Mouse (Mus musculus): ENCODE measurements around the gene Slc38a9. TPM values are rescaled to one million over a fixed set of nuclear protein-coding genes. Genes with fewer than 3 reads are reported as not detected.

Gene Slc38a9
- polyA plus RNA-seq, 1 experiment from 2014 or later: 26.3 TPM

GRCm38 (mm10) chr13:112757395-112757794 is 96.8 kb downstream of the Slc38a9 start:
- Histone ChIP-seq H3K4me1 (ENCODE audit: control insufficient read depth, insufficient read depth, low read length) (0 out of 2 replicates have a peak, but pooled peaks cover 2% of the 10 kb centered on the region), H3K4me2 (ENCODE audit: low read length) (no peak overlapping the region), H3K9ac (ENCODE audit: low read depth, low read length) (no peak overlapping the region), H3K9me3 (replicated peaks; ENCODE audit: control insufficient read depth, low read length, poor library complexity, severe bottlenecking) (no peaks in the 10 kb centered on the region), H3K27me3 (ENCODE audit: control insufficient read depth, insufficient read depth, low read depth, low read length) (no peaks in the 10 kb centered on the region), H3K4me3 (ENCODE audit: low read depth, low read length) (no peak overlapping the region), H3K36me3 (ENCODE audit: control insufficient read depth, insufficient read depth, low read length) (no peaks in the 10 kb centered on the region), H3K27ac (ENCODE audit: low read length) (no peak overlapping the region)
- 86% methylated on average over 9 of the region's 9 CpGs for WGBS
- ATAC-seq: no peak

GRCm38 (mm10) chr13:112758546-112759090 is 98.1 kb downstream of the Slc38a9 start:
- Histone ChIP-seq H3K9me3 (replicated peaks; ENCODE audit: control insufficient read depth, low read length, poor library complexity, severe bottlenecking) (no peaks in the 10 kb centered on the region; the same call in 1 of the 2 replicates), H3K4me1 (ENCODE audit: control insufficient read depth, insufficient read depth, low read length) (0 out of 2 replicates have a peak, but pooled peaks cover 2% of the 10 kb centered on the region), H3K36me3 (ENCODE audit: control insufficient read depth, insufficient read depth, low read length) (no peaks in the 10 kb centered on the region), H3K9ac (ENCODE audit: low read depth, low read length) (no peak overlapping the region), H3K4me3 (ENCODE audit: low read depth, low read length) (no peak overlapping the region), H3K27me3 (ENCODE audit: control insufficient read depth, insufficient read depth, low read depth, low read length) (no peaks in the 10 kb centered on the region), H3K27ac (ENCODE audit: low read length) (no peak overlapping the region), H3K4me2 (ENCODE audit: low read length) (no peak overlapping the region)
- 86% methylated on average over 6 of the region's 6 CpGs for WGBS
- no peak for ATAC-seq

GRCm38 (mm10) chr13:112759364-112759763 is 98.8 kb downstream of the Slc38a9 start:
- Histone ChIP-seq H3K4me1 (ENCODE audit: control insufficient read depth, insufficient read depth, low read length) (0 out of 2 replicates have a peak, but pooled peaks cover 2% of the 10 kb centered on the region), H3K9me3 (replicated peaks; ENCODE audit: control insufficient read depth, low read length, poor library complexity, severe bottlenecking) (no peaks in the 10 kb centered on the region; the same call in 1 of the 2 replicates), H3K4me3 (ENCODE audit: low read depth, low read length) (no peak overlapping the region), H3K36me3 (ENCODE audit: control insufficient read depth, insufficient read depth, low read length) (no peaks in the 10 kb centered on the region), H3K9ac (ENCODE audit: low read depth, low read length) (no peak overlapping the region), H3K4me2 (ENCODE audit: low read length) (no peak overlapping the region), H3K27me3 (ENCODE audit: control insufficient read depth, insufficient read depth, low read depth, low read length) (no peaks in the 10 kb centered on the region), H3K27ac (ENCODE audit: low read length) (no peak overlapping the region)
- WGBS: 86% methylated on average over 9 of the region's 9 CpGs
- no peak for ATAC-seq

- Histone ChIP-seq H3K4me2 (ENCODE audit: low read length) (no peak overlapping the region), H3K36me3 (ENCODE audit: control insufficient read depth, insufficient read depth, low read length) (no peaks in the 10 kb centered on the region), H3K9me3 (replicated peaks; ENCODE audit: control insufficient read depth, low read length, poor library complexity, severe bottlenecking) (no peaks in the 10 kb centered on the region; the same call in 1 of the 2 replicates), H3K27ac (ENCODE audit: low read length) (no peak overlapping the region), H3K9ac (ENCODE audit: low read depth, low read length) (no peak overlapping the region), H3K27me3 (ENCODE audit: control insufficient read depth, insufficient read depth, low read depth, low read length) (no peaks in the 10 kb centered on the region), H3K4me1 (ENCODE audit: control insufficient read depth, insufficient read depth, low read length) (0 out of 2 replicates have a peak, but pooled peaks cover 2% of the 10 kb centered on the region), H3K4me3 (ENCODE audit: low read depth, low read length) (no peak overlapping the region)
- ATAC-seq: no peak
- WGBS: 68% methylated on average over 15 of the region's 15 CpGs
These were observed 99.4 kb downstream of the Slc38a9 start for GRCm38 (mm10) chr13:112759777-112760537.

GRCm38 (mm10) chr13:112760538-112760881 is 100.0 kb downstream of the Slc38a9 start:
- H3K9ac ChIP-seq (ENCODE audit: low read depth, low read length): no peak overlapping the region
- no peaks in the 10 kb centered on the region for H3K27me3 ChIP-seq (ENCODE audit: control insufficient read depth, insufficient read depth, low read depth, low read length)
- H3K4me2 ChIP-seq (ENCODE audit: low read length): no peak overlapping the region
- WGBS: 46% methylated on average over 1 of the region's 1 CpGs
- 0 out of 2 replicates have a peak, but pooled peaks cover 2% of the 10 kb centered on the region for H3K4me1 ChIP-seq (ENCODE audit: control insufficient read depth, insufficient read depth, low read length)
- H3K27ac ChIP-seq (ENCODE audit: low read length): no peak overlapping the region
- no peaks in the 10 kb centered on the region; the same call in 1 of the 2 replicates for H3K9me3 ChIP-seq (replicated peaks; ENCODE audit: control insufficient read depth, low read length, poor library complexity, severe bottlenecking)
- no peak overlapping the region for H3K4me3 ChIP-seq (ENCODE audit: low read depth, low read length)
- H3K36me3 ChIP-seq (ENCODE audit: control insufficient read depth, insufficient read depth, low read length): no peaks in the 10 kb centered on the region
- no peak for ATAC-seq

GRCm38 (mm10) chr13:112761787-112762186 is 101.2 kb downstream of the Slc38a9 start:
- H3K9me3 ChIP-seq (replicated peaks; ENCODE audit: control insufficient read depth, low read length, poor library complexity, severe bottlenecking): peaks cover 3% of the 10 kb centered on the region; the same call in 1 of the 2 replicates
- no peaks in the 10 kb centered on the region for H3K36me3 ChIP-seq (ENCODE audit: control insufficient read depth, insufficient read depth, low read length)
- 76% methylated on average over 1 of the region's 1 CpGs for WGBS
- no peak overlapping the region for H3K9ac ChIP-seq (ENCODE audit: low read depth, low read length)
- no peak overlapping the region for H3K4me3 ChIP-seq (ENCODE audit: low read depth, low read length)
- ATAC-seq: no peak
- H3K27me3 ChIP-seq (ENCODE audit: control insufficient read depth, insufficient read depth, low read depth, low read length): no peaks in the 10 kb centered on the region
- H3K4me1 ChIP-seq (ENCODE audit: control insufficient read depth, insufficient read depth, low read length): no peaks in the 10 kb centered on the region
- H3K27ac ChIP-seq (ENCODE audit: low read length): no peak overlapping the region
- no peak overlapping the region for H3K4me2 ChIP-seq (ENCODE audit: low read length)

- ATAC-seq: no peak
- Histone ChIP-seq H3K4me2 (ENCODE audit: low read length) (no peak overlapping the region), H3K27ac (ENCODE audit: low read length) (no peak overlapping the region), H3K36me3 (ENCODE audit: control insufficient read depth, insufficient read depth, low read length) (no peaks in the 10 kb centered on the region), H3K9ac (ENCODE audit: low read depth, low read length) (no peak overlapping the region), H3K27me3 (ENCODE audit: control insufficient read depth, insufficient read depth, low read depth, low read length) (no peaks in the 10 kb centered on the region), H3K4me3 (ENCODE audit: low read depth, low read length) (no peak overlapping the region), H3K9me3 (replicated peaks; ENCODE audit: control insufficient read depth, low read length, poor library complexity, severe bottlenecking) (peaks cover 9% of the 10 kb centered on the region; the same call in 1 of the 2 replicates), H3K4me1 (ENCODE audit: control insufficient read depth, insufficient read depth, low read length) (no peaks in the 10 kb centered on the region)
- WGBS: 92% methylated on average over 4 of the region's 4 CpGs
These were observed 102.0 kb downstream of the Slc38a9 start for GRCm38 (mm10) chr13:112762548-112762947.

- no peak overlapping the region for H3K4me2 ChIP-seq (ENCODE audit: low read length)
- 82% methylated on average over 10 of the region's 10 CpGs for WGBS
- H3K4me1 ChIP-seq (ENCODE audit: control insufficient read depth, insufficient read depth, low read length): no peaks in the 10 kb centered on the region
- H3K9me3 ChIP-seq (replicated peaks; ENCODE audit: control insufficient read depth, low read length, poor library complexity, severe bottlenecking): peaks cover 14% of the 10 kb centered on the region; the same call in 1 of the 2 replicates
- no peak overlapping the region for H3K27ac ChIP-seq (ENCODE audit: low read length)
- no peak overlapping the region for H3K4me3 ChIP-seq (ENCODE audit: low read depth, low read length)
- no peak overlapping the region for H3K9ac ChIP-seq (ENCODE audit: low read depth, low read length)
- H3K27me3 ChIP-seq (ENCODE audit: control insufficient read depth, insufficient read depth, low read depth, low read length): no peaks in the 10 kb centered on the region
- ATAC-seq: no peak
- no peaks in the 10 kb centered on the region for H3K36me3 ChIP-seq (ENCODE audit: control insufficient read depth, insufficient read depth, low read length)
These were observed 103.1 kb downstream of the Slc38a9 start for GRCm38 (mm10) chr13:112763531-112764091.

- Histone ChIP-seq H3K9ac (ENCODE audit: low read depth, low read length) (no peak overlapping the region), H3K9me3 (replicated peaks; ENCODE audit: control insufficient read depth, low read length, poor library complexity, severe bottlenecking) (peaks cover 14% of the 10 kb centered on the region; the same call in 1 of the 2 replicates), H3K4me1 (ENCODE audit: control insufficient read depth, insufficient read depth, low read length) (no peaks in the 10 kb centered on the region), H3K27me3 (ENCODE audit: control insufficient read depth, insufficient read depth, low read depth, low read length) (no peaks in the 10 kb centered on the region), H3K36me3 (ENCODE audit: control insufficient read depth, insufficient read depth, low read length) (no peaks in the 10 kb centered on the region), H3K4me2 (ENCODE audit: low read length) (no peak overlapping the region), H3K4me3 (ENCODE audit: low read depth, low read length) (no peak overlapping the region), H3K27ac (ENCODE audit: low read length) (no peak overlapping the region)
- WGBS: 87% methylated on average over 5 of the region's 5 CpGs
- ATAC-seq: no peak
These were observed 104.0 kb downstream of the Slc38a9 start for GRCm38 (mm10) chr13:112764556-112764955.

Data from midbrain, embryonic 16.5 days (tissue).